Mouse (Mus musculus) hindbrain, embryonic 15.5 days (tissue): ENCODE measurements around the gene R3hdm2. TPM values are rescaled to one million over a fixed set of nuclear protein-coding genes. Genes with fewer than 3 reads are reported as not detected.
A peak's percentile ranks its signal among the peaks of the same experiment; 100 is the strongest.

Source experiments
- ATAC-seq: fragments of 200-750 bp; cut with Nextera tagmentation; 2 replicates; pipeline ENCODE4 v1.8.0; 2017; ENCODE audit warnings: low read depth, moderate number of reproducible peaks, moderate TSS enrichment; ENCODE audit not compliant: low FRiP score
- H3K27ac ChIP-seq: fragments of 300-500 bp; sonication (generic); replicated peaks from 2 replicates; pipeline ENCODE4 v1.5.1; 2015; ENCODE audit warnings: mild to moderate bottlenecking, inconsistent platforms
- H3K27me3 ChIP-seq: fragments of 300-500 bp; sonication (generic); 2 replicates; pipeline ENCODE4 v1.6.1; 2015; ENCODE audit warnings: control low read depth, inconsistent platforms
- H3K36me3 ChIP-seq: fragments of 300-500 bp; sonication (generic); 2 replicates; pipeline ENCODE4 v1.6.1; 2015; ENCODE audit warnings: control low read depth, inconsistent platforms
- H3K4me1 ChIP-seq: fragments of 300-500 bp; sonication (generic); replicated peaks from 2 replicates; pipeline ENCODE4 v1.6.1; 2015; ENCODE audit warnings: control low read depth, inconsistent platforms
- H3K4me2 ChIP-seq: fragments of 300-500 bp; sonication (generic); 2 replicates; pipeline ENCODE4 v1.6.1; 2015; ENCODE audit warnings: moderate library complexity, mild to moderate bottlenecking, inconsistent platforms
- H3K4me3 ChIP-seq: fragments of 300-500 bp; sonication (generic); 2 replicates; pipeline ENCODE4 v1.5.1; 2015; ENCODE audit warnings: mild to moderate bottlenecking, inconsistent platforms
- H3K9ac ChIP-seq: fragments of 300-500 bp; sonication (generic); 2 replicates; pipeline ENCODE4 v1.6.1; 2015; ENCODE audit warnings: inconsistent platforms
- H3K9me3 ChIP-seq: fragments of 300-500 bp; sonication (generic); 2 replicates; pipeline ENCODE4 v1.6.1; 2016; ENCODE audit warnings: control low read depth, inconsistent platforms
- WGBS: fragments of 180-500 bp; shearing (Covaris S2); methylation state at CpG from one replicate; pipeline ENCODE4 v1.1.7; 2015; 5-methylcytosine and 5-hydroxymethylcytosine counted together
- polyA plus RNA-seq: library from polyadenylated mRNA; unstranded; fragments of >200 nt; fragmentation: Nextera tagmentation; extraction: Ambion mirVana; gene quantifications from 2 replicates; pipeline ENCODE4 v1.2.1, GENCODE M21; 2015

R3hdm2 gene
- polyA plus RNA-seq, 1 experiment from 2014 or later = 38.8 TPM

- H3K4me1 ChIP-seq = peaks cover 34% of the 10 kb centered on the region
- no peaks in the 10 kb centered on the region for H3K9me3 ChIP-seq
- no peaks in the 10 kb centered on the region for H3K36me3 ChIP-seq
- H3K27me3 ChIP-seq = peaks cover 36% of the 10 kb centered on the region
- H3K27ac ChIP-seq = no peak within 1 kb of the TSS
- peak within 1 kb of the TSS; percentile 36 for H3K4me3 ChIP-seq
- peak within 1 kb of the TSS; percentile 66 for H3K4me2 ChIP-seq
- H3K9ac ChIP-seq = no peak within 1 kb of the TSS
- ATAC-seq = 0 out of 2 replicates have a peak, but pooled peaks have one; percentile 32
- under 1% methylated on average over 28 of the region's 29 CpGs for WGBS
Measured at GRCm38 (mm10) chr10:127341891-127342639, 38.1 kb upstream of the R3hdm2 start, which contains the start of gene Gli1. Gene Gli1 (minus strand): TSS chr10:127341974.

DNA sequence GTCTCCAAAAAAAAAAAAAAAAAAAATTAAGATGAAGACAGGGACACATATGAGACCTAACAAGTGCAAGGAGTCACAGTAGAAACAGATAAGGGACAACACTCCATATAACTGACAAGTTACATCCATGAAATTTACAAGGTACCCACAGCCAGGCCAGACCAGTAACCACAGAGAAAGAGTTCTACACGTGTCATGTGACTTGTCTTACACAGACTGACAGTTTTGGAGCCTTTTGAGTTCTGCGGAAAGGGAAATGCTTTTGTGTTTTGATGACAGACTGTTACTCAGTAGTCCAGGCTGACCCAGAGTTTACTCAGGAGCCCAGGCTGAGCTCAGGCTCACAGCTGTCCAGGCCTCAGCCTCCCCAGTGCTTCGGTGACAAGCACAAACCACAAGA is 37.1 kb upstream of the R3hdm2 start:
- no peak for ATAC-seq
- Histone ChIP-seq H3K4me3 (no peak overlapping the region), H3K4me2 (no peak overlapping the region)

DNA sequence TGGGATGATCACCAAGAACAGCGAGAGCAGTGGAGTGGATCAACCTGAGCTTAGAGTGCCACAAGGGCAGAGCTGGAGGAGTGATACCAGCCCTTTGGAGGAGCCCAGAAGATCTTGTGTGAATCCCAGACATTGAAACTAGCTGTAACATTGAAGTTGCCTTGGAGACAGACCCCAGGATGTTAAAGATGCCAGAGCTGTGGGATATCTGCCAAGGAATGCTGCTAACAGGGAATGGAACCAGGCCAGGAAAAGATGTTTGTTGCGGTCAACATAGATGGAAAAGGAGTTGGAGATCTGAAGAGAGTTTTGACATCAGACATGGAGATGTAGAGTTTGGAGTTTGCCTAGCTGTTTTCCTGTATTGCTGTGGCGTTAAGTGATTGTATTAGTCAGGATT is 34.0 kb upstream of the R3hdm2 start:
- peaks cover 21% of the 10 kb centered on the region for H3K4me1 ChIP-seq
- no peak overlapping the region for H3K9ac ChIP-seq
- H3K9me3 ChIP-seq = no peaks in the 10 kb centered on the region
- peaks cover 14% of the 10 kb centered on the region; the same call in 1 of the 2 replicates for H3K27me3 ChIP-seq
- no peak overlapping the region for H3K4me3 ChIP-seq
- no peaks in the 10 kb centered on the region for H3K36me3 ChIP-seq
- no peak for ATAC-seq
- 82% methylated on average over 3 of the region's 3 CpGs for WGBS
- no peak overlapping the region for H3K4me2 ChIP-seq
- H3K27ac ChIP-seq = no peak overlapping the region

More for the DNA sequence above, 37.1 kb upstream of the R3hdm2 start:
- no peak overlapping the region for H3K27ac ChIP-seq
- no peak overlapping the region for H3K9ac ChIP-seq
- peaks cover 34% of the 10 kb centered on the region for H3K4me1 ChIP-seq
- no peaks in the 10 kb centered on the region for H3K9me3 ChIP-seq
- H3K27me3 ChIP-seq = peaks cover 32% of the 10 kb centered on the region
- H3K36me3 ChIP-seq = no peaks in the 10 kb centered on the region
- 72% methylated on average over 3 of the region's 3 CpGs for WGBS

GRCm38 (mm10) chr10:127348957-127349356 is 31.2 kb upstream of the R3hdm2 start:
- no peak for ATAC-seq
- H3K27me3 ChIP-seq = 0 out of 2 replicates have a peak, but pooled peaks cover 2% of the 10 kb centered on the region
- WGBS = 63% methylated on average over 4 of the region's 4 CpGs
- H3K4me3 ChIP-seq = no peak overlapping the region
- H3K9me3 ChIP-seq = no peaks in the 10 kb centered on the region
- H3K4me1 ChIP-seq = peaks cover 8% of the 10 kb centered on the region; the same call in 1 of the 2 replicates
- H3K4me2 ChIP-seq = no peak overlapping the region
- H3K27ac ChIP-seq = no peak overlapping the region
- H3K9ac ChIP-seq = no peak overlapping the region
- H3K36me3 ChIP-seq = no peaks in the 10 kb centered on the region

DNA sequence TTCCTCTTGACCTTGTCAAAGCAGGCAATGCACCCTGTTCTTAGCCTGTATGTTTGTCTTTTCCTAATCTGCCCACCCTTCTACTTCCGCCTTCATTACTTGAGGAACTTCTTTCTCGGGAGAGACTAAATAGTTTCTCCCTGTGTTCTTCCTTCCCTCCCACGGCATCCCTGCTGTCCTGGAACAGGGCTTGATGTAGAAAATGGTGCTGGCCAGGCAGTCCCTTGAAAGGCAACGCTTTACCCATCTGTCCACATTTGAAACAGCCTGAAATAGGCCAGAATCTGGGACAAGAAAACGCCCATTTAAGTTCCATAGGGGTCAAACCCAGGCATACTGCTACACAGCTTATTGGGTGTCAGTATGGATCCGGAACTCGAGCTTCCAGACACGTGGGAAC is 30.3 kb upstream of the R3hdm2 start:
- WGBS = 76% methylated on average over 8 of the region's 8 CpGs
- 0 out of 2 replicates have a peak, but pooled peaks cover 3% of the 10 kb centered on the region for H3K27me3 ChIP-seq
- no peaks in the 10 kb centered on the region for H3K36me3 ChIP-seq
- ATAC-seq = no peak
- no peak overlapping the region for H3K4me3 ChIP-seq
- no peaks in the 10 kb centered on the region for H3K9me3 ChIP-seq
- H3K27ac ChIP-seq = no peak overlapping the region
- no peak overlapping the region for H3K9ac ChIP-seq
- no peak overlapping the region for H3K4me2 ChIP-seq
- H3K4me1 ChIP-seq = peaks cover 8% of the 10 kb centered on the region; the same call in 1 of the 2 replicates

DNA sequence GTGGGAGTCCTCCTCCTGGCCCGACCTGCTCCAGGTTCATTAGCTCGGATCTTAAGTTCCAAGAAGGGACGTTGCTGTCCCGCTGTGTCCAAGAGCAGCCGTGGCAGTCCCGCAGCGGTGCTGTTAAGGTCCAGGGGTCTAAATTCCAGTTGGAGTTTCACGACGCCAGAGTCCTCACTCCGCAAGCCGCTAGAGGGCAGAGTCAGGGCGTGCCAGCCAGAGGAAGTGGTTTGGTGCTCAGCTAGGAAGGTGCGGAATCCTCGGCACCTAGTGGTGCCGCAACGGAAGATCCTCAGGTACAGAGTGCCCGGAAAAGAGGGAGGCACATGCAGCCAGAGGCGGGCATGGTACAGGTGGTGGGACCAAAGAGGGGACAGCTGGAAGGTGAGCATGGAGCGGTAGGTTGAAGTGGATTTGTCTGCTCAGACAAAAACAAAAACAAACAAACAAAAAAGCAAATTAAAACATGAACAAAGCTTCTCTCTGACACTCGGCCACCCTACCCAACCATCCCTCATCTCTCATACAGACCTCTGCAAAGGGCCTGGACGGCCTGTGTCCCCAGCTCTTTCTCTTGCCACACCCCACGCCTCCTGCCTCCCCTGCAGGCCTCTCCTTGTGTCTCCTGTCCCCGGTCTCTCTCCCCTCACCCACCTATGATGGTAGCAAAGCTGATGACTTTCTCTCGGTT is 29.4 kb upstream of the R3hdm2 start:
- H3K9ac ChIP-seq = no peak overlapping the region
- peaks cover 8% of the 10 kb centered on the region; the same call in 1 of the 2 replicates for H3K4me1 ChIP-seq
- H3K4me2 ChIP-seq = peak overlapping the region; percentile 50
- WGBS = 15% methylated on average over 24 of the region's 24 CpGs
- no peak overlapping the region for H3K27ac ChIP-seq
- H3K4me3 ChIP-seq = no peak overlapping the region
- no peaks in the 10 kb centered on the region for H3K36me3 ChIP-seq
- no peaks in the 10 kb centered on the region for H3K9me3 ChIP-seq
- 0 out of 2 replicates have a peak, but pooled peaks cover 3% of the 10 kb centered on the region for H3K27me3 ChIP-seq
- peak; percentile 72 for ATAC-seq

DNA sequence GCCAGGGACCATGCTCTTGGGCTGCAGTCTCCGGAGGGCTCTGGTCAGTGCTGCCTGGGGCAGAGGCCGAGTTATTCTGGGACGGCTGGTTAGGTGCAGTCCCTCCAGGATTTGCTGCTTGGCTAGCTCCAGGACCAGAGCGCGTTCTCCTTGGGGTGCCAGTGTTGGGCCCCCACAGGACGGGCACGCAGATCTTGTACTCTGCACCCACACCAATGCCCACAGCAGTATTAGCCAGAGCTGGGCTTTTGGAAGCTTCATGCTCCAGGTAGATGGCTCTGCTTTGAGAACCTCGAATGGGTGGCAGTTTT is 28.9 kb upstream of the R3hdm2 start:
- Histone ChIP-seq H3K4me3 (no peak overlapping the region), H3K9me3 (no peaks in the 10 kb centered on the region), H3K4me1 (peaks cover 8% of the 10 kb centered on the region; the same call in 1 of the 2 replicates), H3K27ac (no peak overlapping the region), H3K36me3 (no peaks in the 10 kb centered on the region), H3K27me3 (0 out of 2 replicates have a peak, but pooled peaks cover 3% of the 10 kb centered on the region), H3K4me2 (peak overlapping the region; percentile 50; the same call in 1 of the 2 replicates), H3K9ac (no peak overlapping the region)
- 86% methylated on average over 8 of the region's 8 CpGs for WGBS
- no peak for ATAC-seq

- H3K4me3 ChIP-seq = no peak overlapping the region
- WGBS = 83% methylated on average over 8 of the region's 8 CpGs
- H3K4me2 ChIP-seq = no peak overlapping the region
- no peaks in the 10 kb centered on the region for H3K9me3 ChIP-seq
- no peaks in the 10 kb centered on the region for H3K36me3 ChIP-seq
- no peak overlapping the region for H3K9ac ChIP-seq
- peak; percentile 52; the same call in 1 of the 2 replicates for ATAC-seq
- peaks cover 8% of the 10 kb centered on the region; the same call in 1 of the 2 replicates for H3K4me1 ChIP-seq
- no peak overlapping the region for H3K27ac ChIP-seq
- H3K27me3 ChIP-seq = 0 out of 2 replicates have a peak, but pooled peaks cover 3% of the 10 kb centered on the region
Measured at GRCm38 (mm10) chr10:127351719-127352118, 28.4 kb upstream of the R3hdm2 start.

- Histone ChIP-seq H3K4me3 (no peak overlapping the region), H3K27me3 (0 out of 2 replicates have a peak, but pooled peaks cover 3% of the 10 kb centered on the region), H3K9ac (no peak overlapping the region), H3K4me1 (peaks cover 8% of the 10 kb centered on the region; the same call in 1 of the 2 replicates), H3K4me2 (no peak overlapping the region), H3K27ac (no peak overlapping the region), H3K9me3 (no peaks in the 10 kb centered on the region), H3K36me3 (no peaks in the 10 kb centered on the region)
- ATAC-seq = no peak
- WGBS = 86% methylated on average over 9 of the region's 9 CpGs
Measured at GRCm38 (mm10) chr10:127352187-127352586, 27.9 kb upstream of the R3hdm2 start.

DNA sequence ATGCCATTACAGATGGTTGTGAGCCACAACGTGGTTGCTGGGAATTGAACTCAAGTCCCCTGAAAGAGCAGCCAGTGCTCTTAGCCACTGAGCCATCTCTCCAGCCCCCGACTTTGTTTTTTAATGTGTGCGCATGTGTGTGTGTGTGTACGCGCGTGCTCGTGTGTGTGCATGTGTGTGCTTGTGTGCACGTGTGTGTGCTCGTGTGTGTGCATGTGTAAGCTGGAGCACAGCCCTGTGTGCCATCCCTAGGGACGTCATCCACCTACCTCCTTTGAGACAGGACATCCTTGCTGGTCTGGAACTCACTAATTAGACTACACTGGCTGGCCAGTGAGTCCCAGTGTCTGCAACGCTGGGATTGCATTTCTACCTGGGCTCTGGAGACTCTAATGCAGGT is 27.4 kb upstream of the R3hdm2 start:
- Histone ChIP-seq H3K4me3 (no peak overlapping the region), H3K4me2 (no peak overlapping the region), H3K27me3 (0 out of 2 replicates have a peak, but pooled peaks cover 3% of the 10 kb centered on the region), H3K36me3 (no peaks in the 10 kb centered on the region), H3K9ac (no peak overlapping the region), H3K4me1 (peaks cover 8% of the 10 kb centered on the region; the same call in 1 of the 2 replicates), H3K9me3 (no peaks in the 10 kb centered on the region), H3K27ac (no peak overlapping the region)
- WGBS = 92% methylated on average over 11 of the region's 11 CpGs
- ATAC-seq = no peak

GRCm38 (mm10) chr10:127353909-127354895 is 25.9 kb upstream of the R3hdm2 start, which contains the start of gene Inhbe:
Gene Inhbe (minus strand): TSS chr10:127354411.
- Histone ChIP-seq H3K27me3 (0 out of 2 replicates have a peak, but pooled peaks cover 3% of the 10 kb centered on the region), H3K4me1 (peaks cover 8% of the 10 kb centered on the region; the same call in 1 of the 2 replicates), H3K9me3 (no peaks in the 10 kb centered on the region), H3K36me3 (no peaks in the 10 kb centered on the region), H3K4me2 (no peak within 1 kb of the TSS), H3K27ac (no peak within 1 kb of the TSS), H3K9ac (no peak within 1 kb of the TSS), H3K4me3 (no peak within 1 kb of the TSS)
- no peak for ATAC-seq
- WGBS = 83% methylated on average over 18 of the region's 18 CpGs
